Mouse (Mus musculus): ENCODE results near the gene Lrfn4. TPM values are rescaled to one million over a fixed set of nuclear protein-coding genes. Genes with fewer than 3 reads are reported as not detected.
A peak's percentile ranks its signal among the peaks of the same experiment; 100 is the strongest.

Gene Lrfn4
- polyA plus RNA-seq, 1 experiment from 2014 or later: 8.0 TPM

DNA sequence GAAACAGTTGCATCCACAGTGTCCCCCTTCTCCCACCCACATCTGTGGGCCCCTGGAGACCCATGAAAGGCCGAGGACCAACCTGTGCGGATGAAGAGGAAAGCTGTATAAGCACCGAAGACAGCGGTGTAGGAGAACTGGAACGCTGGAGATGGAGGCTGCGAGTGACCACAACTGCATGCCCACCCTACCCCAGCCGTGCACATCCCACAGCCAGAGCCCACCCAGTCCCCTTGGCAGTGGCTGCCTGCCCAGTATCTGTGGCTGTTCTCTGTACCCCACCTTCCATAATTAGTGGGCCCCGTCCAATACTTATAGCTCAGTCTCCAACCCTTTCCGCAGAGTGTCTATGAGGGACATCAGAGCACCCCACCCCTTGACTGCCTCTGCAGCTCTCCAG is 8.0 kb upstream of the Lrfn4 start:
- ATAC-seq (ENCODE audit: insufficient number of reproducible peaks, low FRiP score): no peak
- H3K4me1 ChIP-seq (replicated peaks): peaks cover 20% of the 10 kb centered on the region
- no peaks in the 10 kb centered on the region for H3K9me3 ChIP-seq (replicated peaks)
- H3K4me3 ChIP-seq: no peak overlapping the region
- H3K36me3 ChIP-seq: peaks cover 40% of the 10 kb centered on the region
- H3K4me2 ChIP-seq: no peak overlapping the region
- H3K27ac ChIP-seq (ENCODE audit: poor library complexity, severe bottlenecking): no peak overlapping the region
- WGBS: 93% methylated on average over 9 of the region's 9 CpGs
- no peaks in the 10 kb centered on the region for H3K27me3 ChIP-seq (replicated peaks)
- no peak overlapping the region for H3K9ac ChIP-seq

DNA sequence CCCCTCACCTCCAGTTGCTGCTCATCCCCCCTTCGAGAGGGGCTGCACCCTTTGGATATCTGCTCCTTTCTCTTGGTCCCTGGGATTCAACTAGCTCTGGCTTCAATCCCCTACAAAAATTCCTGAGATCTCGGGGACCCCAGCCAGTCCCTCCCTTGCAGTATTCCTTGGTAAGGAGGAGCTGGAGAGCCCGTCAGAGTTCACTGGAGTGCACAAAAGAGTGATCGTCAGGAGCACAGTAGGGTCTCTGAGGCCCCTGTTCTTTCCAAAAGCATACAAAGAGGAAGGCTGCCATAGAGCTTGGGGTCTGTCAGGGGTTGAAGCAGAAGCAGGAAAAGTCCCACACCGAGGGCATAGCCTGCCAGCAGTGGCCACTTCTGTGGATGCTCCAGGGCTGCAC is 7.3 kb upstream of the Lrfn4 start:
- no peak overlapping the region for H3K9ac ChIP-seq
- no peak overlapping the region for H3K27ac ChIP-seq (ENCODE audit: poor library complexity, severe bottlenecking)
- H3K4me2 ChIP-seq: no peak overlapping the region
- peaks cover 40% of the 10 kb centered on the region for H3K36me3 ChIP-seq
- no peaks in the 10 kb centered on the region for H3K27me3 ChIP-seq (replicated peaks)
- ATAC-seq (ENCODE audit: insufficient number of reproducible peaks, low FRiP score): no peak
- H3K9me3 ChIP-seq (replicated peaks): no peaks in the 10 kb centered on the region
- peaks cover 17% of the 10 kb centered on the region for H3K4me1 ChIP-seq (replicated peaks)
- 78% methylated on average over 5 of the region's 5 CpGs for WGBS
- no peak overlapping the region for H3K4me3 ChIP-seq

DNA sequence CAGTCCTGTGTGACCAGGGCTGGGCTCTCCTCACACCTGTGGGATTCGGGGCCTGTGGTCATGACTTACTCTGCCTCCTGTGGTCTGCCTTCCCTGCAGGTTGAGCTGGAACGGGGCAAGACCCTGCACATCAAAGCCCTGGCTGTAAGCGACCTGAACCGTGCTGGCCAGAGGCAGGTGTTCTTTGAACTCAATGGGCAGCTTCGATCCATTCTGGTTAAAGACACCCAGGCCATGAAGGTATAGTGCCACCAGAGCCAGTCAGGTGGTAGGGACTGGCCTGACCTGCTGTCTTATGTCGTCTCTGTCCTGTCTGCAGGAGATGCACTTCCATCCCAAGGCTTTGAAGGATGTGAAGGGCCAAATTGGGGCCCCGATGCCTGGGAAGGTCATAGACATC is 5.3 kb upstream of the Lrfn4 start:
- Histone ChIP-seq H3K4me1 (replicated peaks) (peaks cover 17% of the 10 kb centered on the region), H3K4me2 (no peak overlapping the region), H3K27ac (ENCODE audit: poor library complexity, severe bottlenecking) (no peak overlapping the region), H3K27me3 (replicated peaks) (no peaks in the 10 kb centered on the region; the same call in 1 of the 2 replicates), H3K9me3 (replicated peaks) (no peaks in the 10 kb centered on the region), H3K4me3 (no peak overlapping the region), H3K36me3 (peaks cover 40% of the 10 kb centered on the region), H3K9ac (no peak overlapping the region)
- WGBS: 80% methylated on average over 7 of the region's 7 CpGs
- ATAC-seq (ENCODE audit: insufficient number of reproducible peaks, low FRiP score): no peak

DNA sequence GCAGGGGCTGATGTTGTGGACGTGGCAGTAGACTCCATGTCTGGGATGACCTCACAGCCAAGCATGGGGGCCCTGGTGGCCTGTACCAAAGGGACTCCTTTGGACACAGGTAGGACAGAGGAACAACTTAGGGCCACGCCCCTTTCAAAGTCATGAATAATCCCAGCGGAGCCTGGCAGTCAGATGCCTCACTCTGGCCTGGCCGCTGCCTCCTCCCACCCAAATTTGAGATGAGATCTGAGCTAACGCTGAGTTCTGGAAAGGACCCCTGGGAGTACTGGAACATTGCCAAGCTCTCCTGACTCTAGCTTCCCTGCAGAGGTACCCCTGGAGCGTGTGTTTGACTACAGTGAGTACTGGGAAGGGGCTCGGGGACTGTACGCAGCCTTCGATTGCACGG is 4.0 kb upstream of the Lrfn4 start:
- no peaks in the 10 kb centered on the region; the same call in 1 of the 2 replicates for H3K27me3 ChIP-seq (replicated peaks)
- no peak overlapping the region for H3K9ac ChIP-seq

GRCm38 (mm10) chr19:4618183-4618582 is 2.7 kb upstream of the Lrfn4 start:
- Histone ChIP-seq H3K9ac (no peak overlapping the region), H3K4me2 (no peak overlapping the region), H3K27ac (ENCODE audit: poor library complexity, severe bottlenecking) (no peak overlapping the region), H3K9me3 (replicated peaks) (no peaks in the 10 kb centered on the region), H3K27me3 (replicated peaks) (no peaks in the 10 kb centered on the region; the same call in 1 of the 2 replicates), H3K36me3 (peaks cover 35% of the 10 kb centered on the region), H3K4me3 (no peak overlapping the region), H3K4me1 (replicated peaks) (peaks cover 25% of the 10 kb centered on the region)
- ATAC-seq (ENCODE audit: insufficient number of reproducible peaks, low FRiP score): no peak
- 35% methylated on average over 18 of the region's 18 CpGs for WGBS

More for the DNA sequence above, 4.0 kb upstream of the Lrfn4 start:
- H3K27ac ChIP-seq (ENCODE audit: poor library complexity, severe bottlenecking): no peak overlapping the region
- no peak for ATAC-seq (ENCODE audit: insufficient number of reproducible peaks, low FRiP score)
- H3K4me2 ChIP-seq: no peak overlapping the region
- peaks cover 16% of the 10 kb centered on the region for H3K4me1 ChIP-seq (replicated peaks)
- WGBS: 85% methylated on average over 10 of the region's 10 CpGs
- no peaks in the 10 kb centered on the region for H3K9me3 ChIP-seq (replicated peaks)
- H3K36me3 ChIP-seq: peaks cover 40% of the 10 kb centered on the region
- H3K4me3 ChIP-seq: no peak overlapping the region

DNA sequence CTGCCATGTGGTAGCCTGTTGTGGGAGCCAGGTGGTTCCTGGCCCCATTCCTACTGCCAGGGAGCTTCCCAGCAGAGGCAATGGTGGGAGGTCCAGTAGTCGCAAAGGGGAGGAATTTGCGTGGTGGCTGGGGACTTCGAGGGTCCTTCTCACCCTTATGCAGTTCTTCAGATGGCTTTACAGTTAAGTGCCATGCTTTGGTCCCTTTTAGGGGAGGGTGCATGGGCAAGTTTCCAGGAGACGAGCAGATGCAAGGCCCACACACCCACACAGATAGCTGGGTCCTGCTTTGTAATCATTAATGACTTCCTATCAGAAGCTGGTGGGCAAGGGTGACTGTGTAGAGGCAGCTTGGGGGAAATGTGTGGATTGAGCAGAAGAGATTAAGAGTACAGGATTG is 1.1 kb upstream of the Lrfn4 start:
- H3K4me3 ChIP-seq: peak overlapping the region; percentile 85; the same call in 1 of the 2 replicates
- peak overlapping the region; percentile 85; the same call in 1 of the 2 replicates for H3K4me2 ChIP-seq
- no peak overlapping the region; the same call in 1 of the 2 replicates for H3K9ac ChIP-seq
- no peaks in the 10 kb centered on the region for H3K9me3 ChIP-seq (replicated peaks)
- WGBS: 26% methylated on average over 4 of the region's 4 CpGs
- H3K27me3 ChIP-seq (replicated peaks): no peaks in the 10 kb centered on the region; the same call in 1 of the 2 replicates
- no peak overlapping the region for H3K27ac ChIP-seq (ENCODE audit: poor library complexity, severe bottlenecking)
- peaks cover 35% of the 10 kb centered on the region for H3K36me3 ChIP-seq
- ATAC-seq (ENCODE audit: insufficient number of reproducible peaks, low FRiP score): no peak
- peaks cover 26% of the 10 kb centered on the region for H3K4me1 ChIP-seq (replicated peaks)

DNA sequence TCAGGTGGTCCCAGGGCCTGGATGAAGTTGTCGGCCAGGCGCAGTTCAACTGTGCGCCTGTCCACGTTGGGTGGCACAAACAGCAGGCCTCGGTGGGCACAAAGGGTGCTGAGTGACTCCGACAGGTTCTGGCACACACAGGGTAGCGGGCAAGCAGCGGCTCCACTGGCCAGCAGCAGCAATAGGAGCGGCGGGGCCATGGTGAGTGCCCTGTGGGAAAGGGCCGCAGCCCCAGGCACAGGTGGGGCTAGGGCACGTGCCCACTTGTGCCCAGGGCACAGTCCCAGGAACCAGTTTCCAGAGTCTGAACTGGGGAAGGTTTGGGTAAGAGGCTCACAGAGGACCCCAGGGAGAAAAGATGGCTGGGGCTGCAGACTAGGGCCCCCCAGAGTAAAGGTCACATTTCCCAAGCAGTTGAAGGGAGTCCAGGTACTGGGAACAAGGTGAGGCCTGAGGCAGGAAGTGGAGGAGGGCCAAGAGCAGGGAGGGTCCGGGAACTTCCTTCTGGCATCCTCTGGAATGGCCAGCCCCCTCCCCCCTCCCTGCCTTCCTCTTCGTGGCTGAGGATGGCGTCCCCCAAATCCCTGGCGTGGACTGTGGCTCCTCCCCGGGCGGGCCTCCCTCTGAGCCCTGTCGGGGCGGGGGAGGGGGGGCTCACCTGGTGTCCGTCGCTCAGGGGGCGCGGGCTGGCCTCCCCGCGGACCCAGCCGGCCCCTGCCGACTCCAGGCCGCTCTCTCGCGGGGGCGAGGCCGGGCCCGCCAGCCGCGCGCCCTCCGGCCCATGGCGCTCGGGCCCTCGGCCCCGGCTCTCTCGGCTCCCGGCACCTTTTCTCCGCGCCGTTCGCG is 939 bp downstream of the Lrfn4 start:
- Histone ChIP-seq H3K27me3 (replicated peaks) (no peaks in the 10 kb centered on the region; the same call in 1 of the 2 replicates), H3K4me2 (peak overlapping the region; percentile 85), H3K27ac (ENCODE audit: poor library complexity, severe bottlenecking) (peak overlapping the region; percentile 73), H3K9me3 (replicated peaks) (no peaks in the 10 kb centered on the region), H3K4me1 (replicated peaks) (peaks cover 26% of the 10 kb centered on the region), H3K36me3 (peaks cover 29% of the 10 kb centered on the region), H3K4me3 (peak overlapping the region; percentile 85), H3K9ac (peak overlapping the region; percentile 97)
- 23% methylated on average over 46 of the region's 49 CpGs for WGBS
- peak; percentile 15; the same call in 1 of the 2 replicates for ATAC-seq (ENCODE audit: insufficient number of reproducible peaks, low FRiP score)

DNA sequence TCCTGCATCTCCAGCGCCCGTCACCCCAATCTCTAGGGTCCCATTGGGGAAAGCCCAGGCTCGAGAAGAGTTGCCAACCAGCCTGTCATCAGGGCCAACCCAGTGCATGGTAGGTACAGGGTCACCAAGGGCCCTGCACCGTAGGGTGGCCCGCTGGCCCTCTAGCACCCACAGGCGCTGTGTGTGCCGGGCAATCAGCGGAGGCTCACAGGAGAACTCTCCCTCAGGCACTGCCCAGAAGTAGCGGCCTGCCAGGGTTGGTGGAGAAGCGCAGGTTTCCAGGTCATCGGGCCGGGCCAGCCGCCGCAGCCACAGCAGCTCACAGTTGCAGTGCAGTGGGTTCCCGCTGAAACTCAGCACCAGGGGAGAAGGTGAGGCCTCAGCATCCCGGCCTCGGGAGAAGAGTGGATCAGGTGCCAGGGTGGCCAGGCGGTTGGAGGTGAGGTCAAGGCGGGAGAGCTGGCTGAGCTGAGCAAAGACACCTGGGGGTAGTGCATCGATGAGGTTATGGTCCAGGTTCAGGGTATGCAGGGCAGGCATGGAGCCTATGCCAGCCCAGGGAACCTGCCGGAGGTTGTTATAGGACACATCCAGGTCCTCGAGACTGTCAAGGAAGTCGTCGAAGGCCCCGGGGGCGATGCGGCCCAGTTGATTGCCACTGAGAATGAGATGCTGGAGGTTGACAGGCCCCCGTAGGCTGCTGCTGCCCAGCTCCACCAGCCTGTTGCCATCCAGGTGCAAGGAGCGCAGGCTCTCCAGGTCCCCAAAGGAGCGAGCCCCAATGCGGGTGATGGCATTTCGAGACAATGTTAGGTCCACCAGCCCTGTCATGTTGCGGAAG is 1.8 kb downstream of the Lrfn4 start:
- Histone ChIP-seq H3K27ac (ENCODE audit: poor library complexity, severe bottlenecking) (no peak overlapping the region), H3K4me3 (peak overlapping the region; percentile 85), H3K4me2 (peak overlapping the region; percentile 85), H3K27me3 (replicated peaks) (no peaks in the 10 kb centered on the region; the same call in 1 of the 2 replicates), H3K9ac (no peak overlapping the region), H3K36me3 (peaks cover 29% of the 10 kb centered on the region), H3K4me1 (replicated peaks) (peaks cover 26% of the 10 kb centered on the region), H3K9me3 (replicated peaks) (no peaks in the 10 kb centered on the region)
- WGBS: 88% methylated on average over 33 of the region's 33 CpGs
- no peak for ATAC-seq (ENCODE audit: insufficient number of reproducible peaks, low FRiP score)

- Histone ChIP-seq H3K9me3 (replicated peaks) (no peaks in the 10 kb centered on the region), H3K27ac (ENCODE audit: poor library complexity, severe bottlenecking) (no peak overlapping the region), H3K4me2 (no peak overlapping the region), H3K27me3 (replicated peaks) (no peaks in the 10 kb centered on the region; the same call in 1 of the 2 replicates), H3K4me3 (no peak overlapping the region), H3K4me1 (replicated peaks) (peaks cover 26% of the 10 kb centered on the region), H3K36me3 (peaks cover 29% of the 10 kb centered on the region), H3K9ac (peak overlapping the region; percentile 24; the same call in 1 of the 2 replicates)
- ATAC-seq (ENCODE audit: insufficient number of reproducible peaks, low FRiP score): no peak
- WGBS: 90% methylated on average over 19 of the region's 19 CpGs
These were observed 3.1 kb downstream of the Lrfn4 start for GRCm38 (mm10) chr19:4612181-4612961.

DNA sequence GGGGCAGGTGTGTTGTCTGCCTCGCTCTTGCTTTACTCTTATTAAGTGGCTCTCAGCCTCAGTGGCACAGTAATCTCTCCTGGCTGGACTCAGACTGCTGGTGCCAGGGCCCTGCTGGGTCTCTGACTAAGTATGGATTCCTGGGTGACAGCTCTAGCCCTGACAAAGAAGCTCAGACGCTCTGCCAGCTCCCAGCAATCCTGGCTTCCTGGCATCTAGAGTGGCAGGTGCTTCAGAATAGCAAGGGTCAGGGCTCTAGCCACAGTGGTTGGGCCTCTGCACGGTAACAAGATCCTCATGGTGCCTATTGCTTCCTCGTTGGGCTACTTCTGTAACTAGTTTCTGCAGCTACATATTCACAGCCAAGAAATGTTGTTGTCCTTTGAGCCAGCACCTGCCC is 5.4 kb downstream of the Lrfn4 start:
- Histone ChIP-seq H3K36me3 (peaks cover 29% of the 10 kb centered on the region), H3K4me1 (replicated peaks) (peaks cover 19% of the 10 kb centered on the region), H3K9ac (no peak overlapping the region), H3K27ac (ENCODE audit: poor library complexity, severe bottlenecking) (no peak overlapping the region), H3K9me3 (replicated peaks) (no peaks in the 10 kb centered on the region), H3K4me3 (no peak overlapping the region), H3K27me3 (replicated peaks) (no peaks in the 10 kb centered on the region), H3K4me2 (no peak overlapping the region)
- 57% methylated on average over 4 of the region's 4 CpGs for WGBS
- ATAC-seq (ENCODE audit: insufficient number of reproducible peaks, low FRiP score): no peak
